Mouse (Mus musculus) bone marrow macrophage, adult 2 months (primary cell): Measurements from ENCODE around the gene Sik3.

ENCODE experiments used
- CTCF ChIP-seq: IDR thresholded peaks from 2 replicates; pipeline ENCODE4 v1.5.1; 2012; ENCODE audit warnings: low read depth, mild to moderate bottlenecking, low read length, moderate library complexity
- POLR2A ChIP-seq: IDR thresholded peaks from 2 replicates; pipeline ENCODE4 v1.6.1; 2012; ENCODE audit warnings: mild to moderate bottlenecking, low read depth, low read length, borderline replicate concordance

DNA sequence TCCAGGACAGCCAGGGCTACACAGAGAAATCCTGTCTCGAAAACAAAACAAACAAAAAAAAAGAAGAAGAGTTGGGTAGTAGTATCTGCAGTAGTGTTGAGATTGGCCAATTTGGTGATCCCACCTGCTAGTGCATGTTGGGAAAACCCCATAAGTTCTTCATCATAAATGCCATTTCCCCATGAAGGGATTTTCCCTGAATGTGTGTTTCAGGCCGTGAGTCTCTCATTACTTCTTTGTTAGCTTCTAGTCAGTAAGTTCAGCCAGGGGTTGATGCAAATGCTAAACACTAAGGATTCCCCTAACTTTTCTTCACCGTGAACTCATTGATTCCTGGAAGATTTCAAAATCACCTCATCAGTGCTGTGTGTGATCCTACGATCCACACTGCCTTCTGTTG lies 156.2 kb downstream of the Sik3 start:
- TF ChIP-seq POLR2A (no peak), CTCF (no peak)
